Mouse (Mus musculus) layer of hippocampus, adult 8-10 months (tissue): ENCODE measurements around the gene Sp8. TPM values are rescaled to one million over a fixed set of nuclear protein-coding genes. Genes with fewer than 3 reads are reported as not detected.
A peak's percentile ranks its signal among the peaks of the same experiment; 100 is the strongest.

Experiments used
- DNase-seq, 2 experiments: peaks; one replicate each; pipeline ENCODE4 v3.0.0; 2022; ENCODE audit warnings: low spot score in 2 of 2
- total RNA-seq, 4 experiments: library from RNA; stranded (reverse); gene quantifications; 2 replicates each; pipeline ENCODE4 v1.2.4; 2022

Gene Sp8
- total RNA-seq, 4 experiments from 2014 or later, result 1.2 to 1.7 (median 1.4) TPM

- no peak for DNase-seq
Measured at GRCm38 (mm10) chr12:118848496-118849202, 2.5 kb downstream of the Sp8 start.

- DNase-seq, result no peak
Measured at GRCm38 (mm10) chr12:118849203-118849861, 3.2 kb downstream of the Sp8 start.

- DNase-seq, result no peak
Measured at GRCm38 (mm10) chr12:118849996-118850395, 3.9 kb downstream of the Sp8 start.

- DNase-seq, result no peak
Measured at GRCm38 (mm10) chr12:118850851-118851410, 4.8 kb downstream of the Sp8 start.

GRCm38 (mm10) chr12:118853331-118853730 lies 7.2 kb downstream of the Sp8 start:
- no peak for DNase-seq

- no peak for DNase-seq
Measured at GRCm38 (mm10) chr12:118854401-118854800, 8.3 kb downstream of the Sp8 start.

- peak; percentile 12 to 51 for DNase-seq
Measured at GRCm38 (mm10) chr12:118854831-118855453, 8.8 kb downstream of the Sp8 start.

- no peak for DNase-seq
Measured at GRCm38 (mm10) chr12:118856151-118856550, 10.0 kb downstream of the Sp8 start.

GRCm38 (mm10) chr12:118872673-118873072 lies 26.5 kb downstream of the Sp8 start:
- DNase-seq, result no peak

- DNase-seq, result no peak
Measured at GRCm38 (mm10) chr12:118882790-118883189, 36.7 kb downstream of the Sp8 start.

- DNase-seq, result no peak
Measured at GRCm38 (mm10) chr12:118887964-118888363, 41.8 kb downstream of the Sp8 start.

Other genes with a start within 250 kb of the Sp8 start
- gene Abcb5, start 120.1 kb downstream of the Sp8 start, total RNA-seq, result not detected